Mouse (Mus musculus): ENCODE data around the gene 0610030E20Rik. TPM values are rescaled to one million over a fixed set of nuclear protein-coding genes. Genes with fewer than 3 reads are reported as not detected.

0610030E20Rik gene
- total RNA-seq, 1 experiment from 2014 or later: 23.4 TPM

DNA sequence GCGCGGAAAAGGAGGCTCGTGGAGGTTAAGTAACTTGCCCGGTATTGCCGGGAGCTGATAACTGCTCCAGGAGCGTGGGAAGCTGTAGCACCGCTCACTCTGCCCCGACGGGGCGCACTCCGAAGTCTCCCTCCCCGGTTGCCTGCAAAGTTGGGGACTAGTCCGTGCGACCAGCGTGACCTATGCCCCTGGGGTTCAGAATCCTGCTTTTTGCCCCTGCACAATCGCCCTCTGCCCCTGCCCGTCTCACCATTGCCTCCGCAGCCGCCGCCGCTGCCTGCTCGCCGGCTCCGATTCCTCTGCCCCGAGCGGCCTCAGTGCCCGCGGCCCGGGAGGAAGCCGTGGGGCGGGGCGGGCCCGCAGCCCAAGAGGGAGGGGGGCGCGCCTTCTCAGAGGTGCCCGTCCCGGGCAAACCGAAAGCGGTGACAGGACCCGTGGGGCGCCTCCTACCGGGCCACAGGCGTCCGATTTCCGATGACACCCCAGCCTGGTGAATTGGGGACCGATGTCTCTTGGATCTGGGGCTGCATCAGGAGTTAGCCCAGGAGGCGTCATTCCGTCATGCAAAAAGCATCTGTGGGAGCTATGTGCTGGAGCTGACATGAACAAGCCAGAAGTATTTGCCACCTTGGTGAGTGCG lies 33.1 kb downstream of the 0610030E20Rik start, which contains the start of gene Vamp5:
Gene Vamp5 (minus strand): TSS at position 338 of the 640 bp plus-strand sequence.
- peak; percentile 63 to 76 for ATAC-seq (replicated peaks in 1 of 2; ENCODE audit: insufficient read depth in 1 of 2, low FRiP score in 2 of 2, low TSS enrichment in 1 of 2, low read depth in 1 of 2, poor library complexity in 2 of 2, severe bottlenecking in 2 of 2)

DNA sequence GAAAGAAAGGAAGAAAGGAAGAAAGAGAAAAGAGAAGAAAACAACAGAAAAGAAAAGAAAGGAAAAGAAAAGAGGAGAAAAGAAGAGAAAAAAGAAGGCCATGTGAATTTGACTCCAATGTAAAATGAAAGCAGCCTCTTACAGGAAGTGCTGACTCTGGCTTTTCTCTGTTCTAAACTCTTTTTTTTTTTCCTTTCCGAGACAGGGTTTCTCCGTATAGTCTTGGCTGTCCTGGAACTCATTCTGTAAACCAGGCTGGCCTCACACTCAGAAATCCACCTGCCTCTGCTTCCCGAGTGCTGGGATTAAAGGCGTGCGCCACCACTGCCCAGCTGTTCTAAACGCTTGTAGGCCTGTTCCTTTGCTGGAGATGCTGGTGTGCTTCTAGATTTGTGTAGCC lies 35.4 kb downstream of the 0610030E20Rik start:
- no peak for ATAC-seq (replicated peaks in 1 of 2; ENCODE audit: insufficient read depth in 1 of 2, low FRiP score in 2 of 2, low TSS enrichment in 1 of 2, low read depth in 1 of 2, poor library complexity in 2 of 2, severe bottlenecking in 2 of 2)

DNA sequence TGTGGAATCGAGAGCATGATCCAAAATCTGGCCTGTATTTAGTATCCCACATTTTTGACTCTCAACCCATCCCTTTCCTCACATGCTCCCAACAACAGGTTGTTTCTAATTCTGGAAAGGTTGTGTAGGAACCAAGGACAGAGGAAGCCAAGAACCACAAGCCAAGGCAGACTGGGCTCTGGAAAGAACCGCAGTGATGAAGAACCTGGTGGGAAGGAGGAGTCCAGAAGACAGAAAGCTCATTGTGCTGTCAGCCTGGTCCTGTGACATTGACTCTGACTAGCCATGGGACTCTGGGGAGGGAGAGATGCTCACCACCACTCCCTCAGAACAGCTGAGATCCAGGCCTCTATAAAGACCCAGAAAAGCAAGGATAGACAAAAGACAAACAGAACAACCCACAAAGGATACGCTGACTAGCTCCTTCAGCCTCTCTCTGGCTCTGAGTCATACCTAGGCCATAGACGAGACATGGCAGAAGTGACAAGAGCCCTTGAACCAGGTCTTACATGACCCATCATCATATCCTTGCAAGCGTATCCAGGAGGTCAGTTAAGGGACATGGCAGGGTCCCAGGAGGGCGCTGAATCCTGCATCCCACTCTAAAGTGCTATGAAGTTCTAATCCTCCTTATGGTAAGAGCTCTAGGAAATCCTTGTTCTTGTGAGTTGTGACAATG lies 36.2 kb downstream of the 0610030E20Rik start:
- ATAC-seq (replicated peaks in 1 of 2; ENCODE audit: insufficient read depth in 1 of 2, low FRiP score in 2 of 2, low TSS enrichment in 1 of 2, low read depth in 1 of 2, poor library complexity in 2 of 2, severe bottlenecking in 2 of 2): no peak

DNA sequence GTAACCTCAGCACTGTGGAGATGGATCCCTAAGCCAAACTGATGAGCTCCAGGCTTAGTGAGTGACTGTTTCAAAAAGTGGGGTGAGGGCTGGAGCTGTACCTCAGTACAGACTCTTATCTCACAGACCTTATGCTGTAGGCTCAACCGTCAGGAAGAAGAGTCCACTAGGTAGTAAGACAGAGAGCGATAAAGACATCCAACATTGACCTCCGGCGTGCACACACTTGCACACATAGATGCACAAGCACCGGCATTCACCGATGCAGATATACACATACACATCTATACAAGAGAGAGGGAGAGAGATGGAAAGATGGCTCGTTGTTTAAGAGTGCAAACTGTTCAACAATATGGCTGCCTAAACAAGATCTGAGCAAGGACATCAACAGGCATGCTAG lies 36.8 kb downstream of the 0610030E20Rik start:
- ATAC-seq (replicated peaks in 1 of 2; ENCODE audit: insufficient read depth in 1 of 2, low FRiP score in 2 of 2, low TSS enrichment in 1 of 2, low read depth in 1 of 2, poor library complexity in 2 of 2, severe bottlenecking in 2 of 2): no peak

DNA sequence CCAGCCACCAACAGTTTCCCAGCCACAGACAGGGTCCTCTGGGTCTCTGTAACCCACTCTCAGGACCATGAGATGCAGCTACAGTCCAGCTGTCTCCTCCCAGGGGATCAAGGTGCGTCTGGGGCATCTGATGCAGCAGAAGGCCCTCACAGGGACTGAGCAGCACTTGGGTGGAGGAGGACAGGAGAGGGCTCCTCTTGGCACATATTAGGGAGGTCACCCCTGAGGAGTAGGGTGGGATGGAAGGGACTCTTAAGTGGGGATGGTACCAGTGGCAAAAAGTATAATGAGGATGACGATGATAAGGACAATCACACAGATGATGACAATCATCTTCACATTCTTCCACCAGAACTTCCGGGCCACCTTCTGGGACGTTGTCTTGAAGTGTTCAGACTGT lies 38.1 kb downstream of the 0610030E20Rik start:
- ATAC-seq (replicated peaks in 1 of 2; ENCODE audit: insufficient read depth in 1 of 2, low FRiP score in 2 of 2, low TSS enrichment in 1 of 2, low read depth in 1 of 2, poor library complexity in 2 of 2, severe bottlenecking in 2 of 2): no peak

DNA sequence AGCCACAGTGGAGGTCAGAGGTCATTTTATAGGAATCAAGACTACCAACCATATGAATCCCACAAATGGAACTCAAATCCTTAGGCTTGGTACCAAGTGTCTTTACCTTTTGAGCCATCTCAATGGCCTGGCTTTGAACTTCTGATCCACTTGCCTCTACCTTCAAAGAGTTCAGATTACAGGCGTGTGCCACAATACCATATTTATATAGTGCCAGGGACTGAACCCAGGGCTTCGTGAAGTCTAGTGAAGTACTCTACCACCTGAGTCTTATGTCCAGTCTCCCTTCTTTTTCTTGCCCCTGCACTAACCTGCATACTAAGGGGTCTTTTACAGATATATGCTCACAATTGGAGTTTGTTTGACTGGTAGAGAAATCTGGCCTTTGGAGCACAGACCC lies 39.4 kb downstream of the 0610030E20Rik start:
- no peak for ATAC-seq (replicated peaks in 1 of 2; ENCODE audit: insufficient read depth in 1 of 2, low FRiP score in 2 of 2, low TSS enrichment in 1 of 2, low read depth in 1 of 2, poor library complexity in 2 of 2, severe bottlenecking in 2 of 2)

DNA sequence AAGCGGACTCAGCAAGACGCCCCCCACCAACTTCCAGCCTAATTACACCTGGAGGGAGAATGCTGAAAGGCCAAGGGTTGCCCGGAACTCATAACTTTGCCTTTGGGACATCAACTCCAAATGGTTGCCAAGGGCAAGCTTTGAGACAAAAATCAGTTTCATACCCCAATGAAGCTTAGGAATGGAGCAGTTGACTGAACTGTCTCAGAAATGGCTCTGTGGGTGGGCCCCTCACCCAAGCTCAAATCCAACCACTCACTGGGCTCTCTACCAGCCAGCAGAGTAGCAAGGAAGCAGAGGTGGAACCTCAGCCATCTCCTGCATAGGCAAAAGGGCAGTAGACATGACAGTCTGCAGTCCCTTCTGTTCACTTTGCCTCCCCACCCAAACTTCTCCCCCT lies 40.7 kb downstream of the 0610030E20Rik start:
- no peak for ATAC-seq (replicated peaks in 1 of 2; ENCODE audit: insufficient read depth in 1 of 2, low FRiP score in 2 of 2, low TSS enrichment in 1 of 2, low read depth in 1 of 2, poor library complexity in 2 of 2, severe bottlenecking in 2 of 2)

DNA sequence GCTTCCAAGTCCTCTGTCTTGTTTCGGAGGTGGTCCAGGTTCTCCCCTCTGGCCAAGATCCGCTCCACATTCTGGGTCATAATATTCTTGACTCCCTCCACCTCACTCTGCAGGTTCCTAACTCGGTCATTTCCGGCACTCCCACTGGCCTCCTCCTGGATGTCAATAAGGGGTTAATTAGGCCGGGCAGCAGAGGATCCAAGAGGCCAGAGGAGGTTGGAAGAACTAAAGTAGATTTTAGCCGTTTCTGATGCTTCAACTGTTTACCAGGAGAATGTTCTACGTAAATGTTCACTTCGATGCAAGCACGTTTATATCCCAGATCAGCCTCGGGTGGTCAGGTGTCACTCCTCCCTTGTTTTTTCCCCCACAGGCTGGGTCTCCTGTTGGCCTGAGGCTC lies 41.1 kb downstream of the 0610030E20Rik start:
- no peak for ATAC-seq (replicated peaks in 1 of 2; ENCODE audit: insufficient read depth in 1 of 2, low FRiP score in 2 of 2, low TSS enrichment in 1 of 2, low read depth in 1 of 2, poor library complexity in 2 of 2, severe bottlenecking in 2 of 2)

DNA sequence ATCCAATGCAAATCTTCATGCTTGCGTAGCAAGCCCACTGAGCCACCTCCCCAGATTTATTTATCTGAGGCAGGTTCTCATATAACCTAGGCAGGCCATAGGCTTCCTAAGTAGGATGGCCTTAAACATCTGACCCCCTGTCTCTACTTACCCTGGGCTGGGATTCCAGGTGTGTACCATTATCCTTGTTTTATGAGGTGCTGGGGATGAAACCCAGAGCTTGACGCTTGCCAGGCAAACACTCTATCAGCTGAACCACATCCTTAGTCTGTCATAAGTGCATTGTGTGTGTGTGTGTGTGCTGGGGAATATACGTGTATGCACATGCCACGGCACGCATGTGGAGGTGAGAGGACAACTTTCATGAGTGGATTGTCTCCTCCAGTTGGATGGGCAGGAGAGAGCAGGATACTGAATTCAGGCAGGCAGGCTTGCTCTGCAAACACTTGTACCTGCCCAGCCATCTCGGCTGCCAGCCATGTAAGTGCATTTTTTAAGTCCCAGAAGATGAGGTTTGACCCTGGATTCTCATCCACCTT lies 41.7 kb downstream of the 0610030E20Rik start:
- ATAC-seq (replicated peaks in 1 of 2; ENCODE audit: insufficient read depth in 1 of 2, low FRiP score in 2 of 2, low TSS enrichment in 1 of 2, low read depth in 1 of 2, poor library complexity in 2 of 2, severe bottlenecking in 2 of 2): no peak

DNA sequence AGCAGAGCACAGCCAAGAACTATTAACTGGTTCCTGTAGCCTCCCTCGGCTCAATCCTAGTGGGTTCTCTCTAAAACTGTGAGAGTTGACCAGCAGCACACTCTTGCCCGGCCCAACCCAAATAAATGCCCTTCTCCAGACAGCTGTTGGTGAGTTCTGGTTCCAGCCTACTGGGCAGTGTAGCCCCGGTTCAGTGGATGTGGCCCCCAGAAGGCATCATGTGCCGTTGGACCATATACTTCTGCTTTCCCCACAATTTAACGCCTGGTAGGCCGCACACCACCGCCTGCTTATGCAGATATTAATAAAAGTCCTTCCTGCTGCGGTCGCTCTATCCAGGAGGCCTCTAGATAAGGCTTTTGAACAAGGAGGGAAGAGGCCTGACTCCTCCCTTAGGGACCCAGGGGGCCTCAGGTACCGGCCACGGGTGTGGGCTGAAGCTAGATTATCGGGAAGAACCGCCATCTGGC lies 42.4 kb downstream of the 0610030E20Rik start:
- peak; percentile 88 to 91 for ATAC-seq (replicated peaks in 1 of 2; ENCODE audit: insufficient read depth in 1 of 2, low FRiP score in 2 of 2, low TSS enrichment in 1 of 2, low read depth in 1 of 2, poor library complexity in 2 of 2, severe bottlenecking in 2 of 2)

DNA sequence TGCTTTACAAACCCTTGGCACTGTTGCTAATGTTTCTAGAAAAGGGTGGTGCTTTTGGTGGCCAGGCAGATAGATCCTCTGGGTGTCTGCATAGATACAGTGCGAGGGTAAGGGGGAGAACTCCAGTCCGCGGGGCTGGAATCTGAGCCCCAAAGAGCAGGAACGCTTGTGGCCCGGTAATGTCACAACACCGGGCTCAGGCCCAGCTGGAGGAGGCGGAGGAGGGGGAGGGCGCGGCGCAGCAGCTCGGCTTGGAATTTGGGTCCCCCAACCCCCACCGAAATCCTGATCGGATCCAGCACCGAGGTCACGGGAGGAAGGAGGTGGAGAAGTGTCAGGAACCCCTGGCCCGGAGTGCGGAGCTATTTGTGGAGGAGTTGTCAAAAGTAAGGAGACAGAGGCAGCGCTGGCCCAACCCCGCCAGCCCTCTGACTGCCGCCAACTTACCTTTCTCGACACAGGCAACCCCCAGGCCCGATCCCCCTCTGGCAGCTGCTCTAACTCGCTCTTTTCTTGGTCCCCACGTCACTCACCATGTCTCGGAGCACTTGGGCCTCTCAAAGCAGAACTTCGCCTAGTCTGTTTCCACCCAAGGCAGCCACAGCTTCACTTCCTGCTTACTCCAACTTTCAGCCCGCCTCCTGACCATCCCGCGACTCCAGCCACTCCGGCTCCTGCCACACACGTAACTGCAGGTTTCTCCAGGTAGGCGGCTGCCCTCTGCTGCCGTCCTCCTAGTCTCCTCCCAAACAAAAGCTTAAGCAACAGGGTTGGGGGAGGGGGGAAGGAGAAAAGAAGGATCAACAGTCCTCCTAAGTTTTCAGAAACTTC lies 43.0 kb downstream of the 0610030E20Rik start, which contains the start of gene Vamp8:
Gene Vamp8 (minus strand): TSS at position 763 of the 831 bp plus-strand sequence.
- peak; percentile 63 to 71 for ATAC-seq (replicated peaks in 1 of 2; ENCODE audit: insufficient read depth in 1 of 2, low FRiP score in 2 of 2, low TSS enrichment in 1 of 2, low read depth in 1 of 2, poor library complexity in 2 of 2, severe bottlenecking in 2 of 2)

DNA sequence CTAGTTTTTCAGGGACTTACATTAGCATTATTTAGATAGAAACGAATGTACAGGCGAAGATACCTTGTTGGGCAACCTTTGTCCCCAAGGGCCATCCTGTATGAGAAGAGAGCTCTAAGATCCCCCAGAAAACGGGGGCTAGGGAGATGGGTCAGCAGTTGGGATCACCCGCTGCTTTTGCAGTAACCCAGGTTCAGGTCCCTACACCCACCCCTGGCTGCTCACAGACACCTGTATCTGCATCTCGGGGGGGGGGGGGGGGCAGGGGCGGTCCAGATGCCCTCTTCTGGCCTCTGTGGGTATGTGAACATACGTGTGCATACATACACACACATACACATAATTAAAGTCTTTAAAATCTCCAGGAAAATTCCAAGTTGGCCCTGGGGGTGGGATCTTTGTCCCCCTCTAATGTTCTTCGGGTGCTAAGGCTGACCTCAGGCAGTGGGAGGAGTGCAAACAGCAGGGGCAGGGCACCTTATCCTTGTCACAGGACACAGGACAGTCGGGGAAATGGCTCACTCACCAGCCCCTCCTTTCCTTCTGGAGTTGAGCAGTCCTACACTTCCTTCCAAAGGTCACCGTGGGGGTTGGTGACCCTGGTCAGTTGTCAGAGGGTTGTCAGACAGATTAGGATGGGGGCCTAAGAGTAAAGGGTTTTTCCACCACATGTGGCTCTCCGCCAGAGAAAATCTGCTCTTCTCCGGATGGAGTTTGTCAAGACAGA lies 43.8 kb downstream of the 0610030E20Rik start:
- no peak for ATAC-seq (replicated peaks in 1 of 2; ENCODE audit: insufficient read depth in 1 of 2, low FRiP score in 2 of 2, low TSS enrichment in 1 of 2, low read depth in 1 of 2, poor library complexity in 2 of 2, severe bottlenecking in 2 of 2)

DNA sequence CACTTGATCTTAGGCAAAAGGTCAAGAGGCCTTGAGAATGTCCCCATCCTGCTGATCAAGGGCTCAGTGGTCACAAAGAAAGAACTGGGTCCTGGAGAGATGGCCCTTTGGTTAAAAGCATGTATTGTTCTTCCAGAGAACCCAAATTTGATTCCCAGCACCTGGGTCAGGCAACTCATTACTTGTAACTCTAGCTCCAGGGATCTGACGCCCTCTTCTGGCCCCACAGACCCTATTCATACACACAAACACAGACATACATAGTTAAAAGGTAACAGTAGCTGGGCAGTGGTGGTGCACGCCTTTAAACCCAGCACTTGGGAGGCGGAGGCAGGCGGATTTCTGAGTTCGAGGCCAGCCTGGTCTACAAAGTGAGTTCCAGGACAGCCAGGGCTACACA lies 45.2 kb downstream of the 0610030E20Rik start:
- ATAC-seq (replicated peaks in 1 of 2; ENCODE audit: insufficient read depth in 1 of 2, low FRiP score in 2 of 2, low TSS enrichment in 1 of 2, low read depth in 1 of 2, poor library complexity in 2 of 2, severe bottlenecking in 2 of 2): no peak

DNA sequence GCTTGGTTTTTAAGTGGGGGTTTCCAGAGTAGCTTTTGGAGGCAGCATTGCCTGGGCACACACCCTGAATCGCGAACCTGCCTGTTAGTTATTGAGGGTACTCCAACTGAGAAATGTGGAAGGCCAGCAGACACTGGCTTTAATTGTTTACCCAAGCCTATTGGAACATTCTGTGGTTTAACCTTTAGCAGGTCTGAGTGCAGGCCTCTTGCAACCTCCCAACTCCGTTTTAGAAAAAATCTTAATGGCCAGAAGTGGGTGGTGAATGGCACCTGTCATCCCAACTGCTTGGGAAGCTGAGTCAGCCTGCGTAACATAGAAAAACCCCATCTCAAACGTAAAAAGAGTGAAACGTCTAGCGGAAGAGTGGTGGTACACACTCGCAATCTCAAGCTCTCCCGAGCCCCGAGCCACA lies 49.7 kb downstream of the 0610030E20Rik start:
- ATAC-seq (replicated peaks in 1 of 2; ENCODE audit: insufficient read depth in 1 of 2, low FRiP score in 2 of 2, low TSS enrichment in 1 of 2, low read depth in 1 of 2, poor library complexity in 2 of 2, severe bottlenecking in 2 of 2): no peak

DNA sequence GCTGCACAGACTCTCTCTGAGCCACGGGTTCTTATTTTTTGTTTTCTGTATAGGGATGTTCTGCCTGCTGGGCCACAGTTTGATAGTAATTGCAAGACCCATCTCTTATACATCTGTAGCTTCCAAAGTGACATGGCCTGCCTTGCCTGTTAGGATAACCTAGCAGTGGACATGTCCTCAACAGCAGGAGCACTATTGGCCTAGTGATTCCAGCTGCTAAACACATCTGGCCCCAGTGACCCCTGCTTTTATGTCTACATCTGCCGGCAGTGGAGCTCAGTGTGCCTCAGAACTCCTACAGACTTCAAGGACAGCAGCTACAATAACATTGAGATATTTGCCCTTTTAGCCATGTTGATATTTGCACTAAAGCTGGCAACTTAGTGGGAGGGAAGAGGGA lies 52.9 kb downstream of the 0610030E20Rik start:
- no peak for ATAC-seq (replicated peaks in 1 of 2; ENCODE audit: insufficient read depth in 1 of 2, low FRiP score in 2 of 2, low TSS enrichment in 1 of 2, low read depth in 1 of 2, poor library complexity in 2 of 2, severe bottlenecking in 2 of 2)

DNA sequence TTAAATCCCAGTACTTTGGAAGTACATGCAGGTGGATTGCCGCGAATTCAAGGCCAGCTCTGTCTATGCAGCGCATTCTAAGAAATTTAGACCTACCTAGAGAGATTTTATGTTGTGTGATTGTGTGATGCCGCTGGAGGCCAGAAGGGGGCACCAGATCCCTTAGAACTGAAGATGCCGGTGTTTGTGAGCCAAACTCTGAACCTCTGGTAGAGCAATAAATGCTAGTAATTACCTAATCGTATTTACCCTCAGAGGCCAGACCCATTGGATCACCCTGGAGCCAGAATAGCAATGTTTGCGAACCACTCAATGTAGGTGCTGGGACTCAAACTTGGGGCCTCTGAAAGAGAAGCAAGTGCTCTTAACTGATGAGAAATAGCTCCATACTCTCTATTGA lies 54.8 kb downstream of the 0610030E20Rik start:
- ATAC-seq (replicated peaks in 1 of 2; ENCODE audit: insufficient read depth in 1 of 2, low FRiP score in 2 of 2, low TSS enrichment in 1 of 2, low read depth in 1 of 2, poor library complexity in 2 of 2, severe bottlenecking in 2 of 2): peak; percentile 82 to 85

All from hematopoietic stem cell, adult 5-6 weeks (primary cell).